Mouse (Mus musculus) adrenal gland, adult (tissue): ENCODE measurements around the gene Mark2.
"Not testable (repeated sequence)": the region's sequence is repeated elsewhere in the genome, so short reads cannot be mapped to it uniquely, and the experiment has no call there.

ENCODE experiments used
- DNase-seq, 2 experiments: peaks; one replicate each; pipeline ENCODE4 v3.0.0; 2022 to 2023; ENCODE audit warnings: low spot score in 1 of 2; ENCODE audit not compliant: inconsistent age in 2 of 2

The Mark2 gene

DNA sequence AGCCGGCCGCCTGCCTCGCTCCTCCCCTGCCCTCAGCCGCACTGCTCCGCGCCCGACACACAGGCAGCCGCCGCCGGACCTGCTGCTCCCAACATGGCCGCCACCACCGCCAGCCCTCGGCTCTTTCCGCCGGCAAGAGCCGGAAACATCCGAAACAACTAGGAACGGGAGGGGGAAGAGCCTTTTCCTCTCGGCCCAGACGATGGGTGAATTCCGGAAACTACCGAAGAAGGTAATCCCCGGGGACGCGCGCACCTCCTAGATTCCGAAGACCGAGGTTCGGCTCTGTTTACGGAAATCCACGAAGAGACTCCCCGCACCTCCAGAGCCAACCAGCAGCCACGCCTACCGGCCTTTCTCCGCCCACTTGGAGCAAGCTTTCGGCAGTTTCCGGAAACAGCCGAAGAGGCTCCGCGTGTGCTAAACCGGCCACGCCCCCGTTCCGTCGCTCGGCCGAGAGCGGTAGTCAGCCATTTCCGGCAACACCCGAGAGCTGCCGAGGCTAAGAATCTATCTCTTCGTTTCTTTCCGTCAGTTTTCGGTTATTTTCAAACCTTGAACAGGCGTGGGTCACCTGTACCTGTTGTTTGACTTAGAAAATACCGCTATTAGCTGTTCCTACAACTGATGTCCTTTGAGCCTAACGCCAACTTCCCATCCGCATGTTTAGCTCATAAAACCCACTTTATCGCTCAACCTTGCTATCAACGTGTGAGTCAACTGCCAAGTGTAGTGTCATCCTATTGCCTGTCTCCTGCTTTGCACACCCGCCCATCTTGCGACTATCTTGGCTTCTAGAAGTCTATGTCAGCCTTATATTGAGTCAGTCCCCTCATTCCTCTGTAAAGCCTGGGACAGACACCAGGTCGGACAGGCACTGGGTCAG is at the start of gene Mark2:
Mark2 (minus strand) TSS at position 349 of the 886 bp plus-strand sequence.
- DNase-seq: peak; percentile 99 to 100

DNA sequence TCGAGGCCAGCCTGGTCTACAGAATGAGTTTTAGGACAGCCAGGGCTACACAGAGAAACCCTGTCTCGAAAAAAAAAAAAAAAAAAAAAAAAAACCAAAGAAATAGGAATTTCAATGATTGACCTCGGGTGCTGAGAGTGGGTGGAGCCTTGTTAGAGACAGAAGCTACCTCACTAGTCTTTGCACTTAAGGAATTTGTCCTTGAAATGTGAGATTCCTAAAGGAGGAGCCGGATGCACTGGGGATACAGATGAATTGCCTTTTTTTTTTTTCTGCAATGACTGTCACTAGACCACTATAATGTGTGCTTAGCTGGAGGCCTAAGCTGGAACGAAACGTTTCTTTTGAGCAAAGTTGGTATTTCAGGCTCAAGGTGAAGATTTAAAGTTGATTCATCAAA is 46.8 kb upstream of the Mark2 start:
- DNase-seq: no peak

DNA sequence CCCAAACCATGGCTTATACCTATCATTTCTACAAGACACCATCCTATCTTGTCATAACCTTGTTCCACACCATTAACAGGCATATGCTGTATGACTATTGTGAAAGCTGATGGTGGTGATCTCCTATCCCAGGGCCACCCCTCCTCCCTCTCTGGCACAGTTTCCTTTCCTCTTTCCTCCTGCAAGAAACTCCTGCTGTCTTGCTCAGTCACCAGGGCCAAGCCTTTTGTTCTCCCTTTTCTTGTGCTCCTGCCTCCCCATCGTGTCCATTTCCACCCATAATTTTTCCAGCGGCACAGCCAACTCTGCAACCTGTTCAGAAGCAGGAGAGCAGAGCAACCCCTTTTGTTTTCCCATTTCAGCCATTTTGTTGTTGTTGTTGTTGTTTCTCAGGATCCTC is 44.4 kb upstream of the Mark2 start:
- no peak for DNase-seq

DNA sequence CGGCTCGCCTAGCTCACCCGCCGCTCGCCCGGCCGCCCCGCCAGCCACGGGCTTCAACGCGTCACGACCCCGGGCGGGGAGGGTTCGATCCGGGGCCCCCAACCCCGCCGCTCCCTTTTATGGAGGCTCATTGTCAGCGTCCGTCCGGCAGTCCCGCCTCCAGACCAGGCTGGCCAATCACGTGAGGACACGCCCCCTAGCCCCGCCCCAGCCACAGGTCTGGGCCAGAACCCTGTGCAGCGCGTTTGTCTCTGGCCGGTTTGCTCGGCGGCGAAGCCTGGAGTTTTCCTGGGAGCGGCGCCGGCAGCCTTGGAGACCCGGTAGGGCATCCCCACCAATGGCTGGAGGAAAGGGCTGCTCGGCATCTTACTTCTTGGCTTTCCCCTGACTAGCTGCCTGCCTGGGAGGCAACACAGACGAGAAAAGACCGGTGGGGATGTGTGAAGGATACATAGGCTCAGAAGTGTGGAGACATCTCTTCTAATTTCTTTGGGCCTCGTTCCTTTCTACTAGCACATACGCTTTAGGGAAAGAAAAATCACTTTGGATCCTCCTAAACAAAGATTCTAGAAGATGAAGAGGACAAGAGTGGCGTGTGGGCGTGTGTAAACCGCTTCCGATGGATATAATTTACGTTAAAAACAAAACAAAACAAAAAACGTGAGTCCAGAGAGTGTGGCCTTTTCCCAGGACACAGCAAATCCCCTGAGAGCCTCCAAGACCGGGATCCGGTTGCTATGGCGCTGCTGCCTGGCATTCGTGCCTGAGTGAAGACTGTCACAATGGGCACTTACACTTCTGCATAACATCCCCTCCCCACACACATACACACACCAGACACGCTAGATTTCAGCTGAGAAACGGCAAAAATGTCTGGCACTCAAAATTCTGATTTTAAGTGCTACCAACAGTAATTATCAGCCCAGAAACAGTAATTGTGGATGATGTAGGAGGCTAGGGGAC is 41.5 kb upstream of the Mark2 start, which contains the start of gene Spindoc:
Spindoc (minus strand) TSS at position 92 of the 963 bp plus-strand sequence.
- DNase-seq: peak; percentile 98 to 100

DNA sequence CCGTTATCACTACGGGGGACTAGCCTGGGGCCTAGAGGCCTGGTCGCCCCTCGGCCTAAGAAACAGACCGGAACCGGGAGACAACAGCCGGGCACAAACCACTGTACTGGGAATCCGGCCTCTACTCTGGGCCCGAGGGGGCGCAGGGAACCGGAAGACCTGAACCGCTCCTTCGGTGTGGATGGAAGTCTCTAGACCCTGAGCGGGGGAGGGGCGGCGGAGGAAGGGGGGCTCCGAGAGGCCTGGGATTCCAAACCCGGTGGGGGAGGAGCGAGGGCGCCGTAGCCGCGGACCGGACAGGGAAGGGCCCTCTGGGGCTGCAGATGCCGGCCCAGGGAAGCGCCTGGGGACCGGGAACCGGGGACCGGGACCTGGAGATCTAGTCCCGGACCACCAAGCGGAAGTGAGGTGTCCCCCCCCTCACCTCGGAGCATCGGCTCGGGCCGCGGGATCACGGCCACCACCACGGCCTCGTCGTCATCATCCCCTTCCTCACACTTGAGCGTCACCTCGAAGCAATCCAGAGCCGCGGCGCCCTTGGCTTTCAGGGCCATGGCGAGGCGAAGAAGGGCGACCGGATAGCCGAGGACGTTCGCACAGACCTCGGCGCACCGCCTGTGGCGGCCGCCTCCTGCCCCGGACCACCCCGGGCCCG is 40.7 kb upstream of the Mark2 start:
- DNase-seq: peak; percentile 69 to 87

DNA sequence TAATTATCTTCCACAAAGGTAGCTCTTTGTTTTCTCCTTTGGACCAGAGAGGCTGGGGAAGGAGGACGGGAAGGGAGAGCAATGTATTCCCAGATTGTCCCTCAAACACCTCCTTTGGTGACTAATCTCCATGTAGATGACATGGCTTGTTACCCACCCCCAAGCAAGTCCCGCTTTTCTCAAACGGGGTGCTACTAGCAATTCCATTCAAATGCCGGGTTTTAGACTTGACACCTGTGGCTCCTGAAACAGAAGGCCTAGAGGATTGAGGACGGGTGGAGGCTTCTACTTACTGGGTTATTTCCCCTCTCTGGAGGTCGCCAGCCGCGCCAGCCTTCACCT is 40.2 kb upstream of the Mark2 start:
- no peak for DNase-seq

DNA sequence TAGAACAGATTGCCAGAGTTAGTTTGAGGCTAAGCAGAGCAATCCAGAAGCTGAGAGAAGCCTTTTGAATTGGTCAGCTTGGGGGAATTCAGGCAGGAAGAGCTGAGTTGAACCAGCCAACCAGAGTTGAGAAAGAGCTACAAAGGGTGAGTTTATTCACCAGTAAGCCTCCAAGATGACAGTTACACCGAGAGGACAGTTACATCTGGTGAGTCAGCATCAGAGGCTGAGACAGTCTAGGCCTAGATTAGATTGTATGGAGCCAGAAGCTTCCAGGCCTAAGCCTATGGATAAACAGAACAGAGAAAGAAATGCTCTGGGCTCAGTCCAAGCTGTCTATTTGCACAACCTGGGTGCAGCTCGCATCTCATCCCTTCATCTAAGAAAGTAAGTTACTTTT is 36.0 kb upstream of the Mark2 start:
- DNase-seq: no peak

DNA sequence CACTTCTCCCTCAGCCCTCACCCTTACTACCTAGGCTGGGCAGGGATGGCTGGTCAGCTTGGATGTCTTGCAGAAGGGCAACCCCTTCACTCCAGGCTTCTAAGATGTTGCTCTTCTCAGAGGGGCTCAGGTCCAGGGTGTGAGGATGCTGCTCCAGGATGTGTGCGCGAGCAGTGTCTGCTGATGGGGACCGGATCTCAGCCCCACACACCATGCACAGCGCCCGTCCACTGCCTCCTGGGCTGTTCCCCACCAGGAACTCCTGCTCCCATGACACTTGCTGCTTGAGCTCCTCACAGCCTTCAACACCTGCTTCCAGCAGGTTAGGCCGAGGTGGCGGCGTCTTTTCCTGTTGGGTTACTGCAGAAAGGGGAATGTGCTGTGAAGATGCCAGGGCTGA is 32.8 kb upstream of the Mark2 start:
- no peak for DNase-seq

DNA sequence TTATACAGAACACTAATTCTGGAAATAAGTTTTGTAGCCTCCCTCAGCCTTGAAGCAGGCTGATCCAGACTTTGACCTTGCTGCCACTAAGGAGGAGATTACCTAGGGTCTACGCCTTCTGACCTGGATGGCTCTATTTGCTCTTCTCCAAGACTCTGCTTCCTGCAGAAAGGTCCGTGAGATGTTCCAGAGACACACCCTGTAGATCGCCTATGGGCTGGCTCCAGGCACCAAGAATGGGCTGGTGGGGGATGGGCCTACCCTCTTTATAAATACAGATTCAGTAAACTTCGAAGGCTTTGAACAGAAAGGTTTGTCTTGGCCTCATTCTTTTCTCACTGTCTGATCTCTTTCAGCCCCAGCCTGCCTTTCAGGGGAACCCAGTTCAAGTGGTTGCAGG is 27.8 kb upstream of the Mark2 start:
- not testable (repeated sequence) for DNase-seq

GRCm38 (mm10) chr19:7353636-7354035 is 12.0 kb upstream of the Mark2 start:
- no peak for DNase-seq

- no peak for DNase-seq
Measured at GRCm38 (mm10) chr19:7352809-7353495, 11.3 kb upstream of the Mark2 start.

DNA sequence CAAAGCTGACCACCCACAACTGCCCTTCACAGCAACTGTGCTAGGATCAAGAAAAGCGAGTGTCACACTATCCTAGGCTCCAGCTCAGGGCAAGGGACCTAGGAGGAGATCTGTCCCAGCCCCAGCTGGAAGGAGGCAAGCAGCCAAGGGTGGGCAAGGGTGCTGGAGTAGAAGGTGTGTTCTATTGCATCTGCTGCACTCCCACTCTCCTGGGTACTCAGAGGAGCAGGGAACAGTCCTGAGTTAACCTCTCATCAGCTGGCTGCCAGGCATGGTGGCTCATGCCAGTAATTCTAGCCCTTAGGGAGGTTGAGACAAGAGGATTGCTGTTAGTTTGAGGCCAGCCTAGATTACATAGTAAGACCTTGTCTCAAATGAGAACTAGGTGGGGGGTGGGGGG is 8.3 kb upstream of the Mark2 start:
- DNase-seq: peak in 1 of 2 experiments; percentile 47

DNA sequence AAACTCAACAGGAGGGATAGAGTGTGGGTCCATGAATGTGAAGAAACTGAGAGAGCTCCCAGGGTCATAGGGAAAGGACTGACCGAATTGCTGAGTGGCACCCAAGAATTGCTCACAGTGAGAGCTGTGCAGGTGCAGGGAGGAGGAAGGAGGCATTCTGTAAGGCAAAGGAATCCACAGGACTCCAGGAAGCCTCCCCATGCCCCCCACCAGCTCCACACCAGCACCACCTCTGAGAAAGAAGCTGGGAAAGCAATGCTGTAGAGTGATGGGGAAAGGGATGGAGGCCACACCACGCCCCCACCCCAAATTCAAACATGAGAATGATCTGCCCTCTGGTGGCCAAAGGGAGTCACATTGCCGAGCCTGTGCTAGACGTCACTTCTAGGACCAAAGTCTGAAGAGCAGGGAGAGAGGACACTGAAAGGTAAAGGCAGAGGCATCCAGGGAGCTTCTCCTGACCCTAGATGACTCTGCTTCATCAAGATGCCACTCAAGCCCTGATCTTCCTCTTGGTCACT is 3.6 kb upstream of the Mark2 start:
- peak in 1 of 2 experiments; percentile 79 for DNase-seq

- no peak for DNase-seq
Measured at GRCm38 (mm10) chr19:7342646-7343045, 986 bp upstream of the Mark2 start.

DNA sequence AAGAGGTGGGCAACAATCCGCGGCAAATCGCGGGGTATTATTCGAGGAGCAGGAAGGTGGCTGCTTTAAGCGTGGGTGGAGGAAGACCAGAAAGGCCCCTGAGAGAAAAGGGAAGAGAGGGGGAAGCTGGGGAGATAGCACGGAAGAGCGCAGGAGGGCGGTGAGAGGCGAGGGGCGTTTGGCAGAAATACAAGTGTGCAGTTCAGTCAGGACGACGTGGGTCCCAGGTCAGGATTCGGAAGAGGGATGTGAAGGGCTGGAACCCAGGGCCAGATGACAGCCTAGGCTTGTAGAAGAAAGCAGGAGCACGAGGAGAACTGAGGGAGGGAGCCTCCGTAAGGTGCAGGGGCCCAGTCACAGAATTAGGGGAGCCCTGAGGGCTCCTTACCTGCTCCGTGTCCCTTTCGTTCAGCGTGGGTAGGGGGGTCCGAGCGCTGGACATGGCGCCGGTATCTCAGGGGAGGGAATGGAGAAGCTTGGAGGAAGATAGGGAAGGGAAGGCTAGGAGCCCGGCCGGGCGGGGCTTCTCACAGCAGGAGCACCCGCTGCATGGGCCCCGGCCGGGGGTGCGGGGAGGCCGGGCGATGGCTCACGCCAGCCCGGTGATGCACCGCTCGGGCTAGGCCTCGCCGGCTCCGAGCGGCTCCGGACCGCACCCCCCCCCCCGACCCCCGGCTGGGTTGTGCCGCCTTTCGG is 732 bp downstream of the Mark2 start:
- DNase-seq: no peak

DNA sequence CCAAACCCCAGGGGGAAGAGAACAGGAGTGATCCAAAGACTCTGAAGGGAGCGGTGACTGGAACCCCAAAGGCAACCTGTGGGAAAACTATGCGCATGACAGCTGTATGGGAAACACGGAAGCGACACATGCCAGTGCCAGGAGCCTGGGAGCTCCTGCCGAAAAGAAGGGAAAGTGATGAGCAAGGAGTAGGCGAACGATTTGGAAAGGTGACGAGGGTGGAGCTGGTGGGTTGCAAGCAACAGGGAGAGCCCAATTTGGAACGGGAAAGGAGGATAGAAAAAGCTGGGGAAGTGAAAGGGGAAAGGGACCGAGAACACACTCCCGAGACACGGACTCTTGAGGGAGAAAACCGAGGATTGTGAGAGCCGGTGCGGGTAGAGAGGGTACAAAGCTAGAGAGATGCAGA is 1.3 kb downstream of the Mark2 start:
- DNase-seq: peak; percentile 43 to 76

- DNase-seq: peak in 1 of 2 experiments; percentile 58
Measured at GRCm38 (mm10) chr19:7339867-7340266, 1.8 kb downstream of the Mark2 start.

DNA sequence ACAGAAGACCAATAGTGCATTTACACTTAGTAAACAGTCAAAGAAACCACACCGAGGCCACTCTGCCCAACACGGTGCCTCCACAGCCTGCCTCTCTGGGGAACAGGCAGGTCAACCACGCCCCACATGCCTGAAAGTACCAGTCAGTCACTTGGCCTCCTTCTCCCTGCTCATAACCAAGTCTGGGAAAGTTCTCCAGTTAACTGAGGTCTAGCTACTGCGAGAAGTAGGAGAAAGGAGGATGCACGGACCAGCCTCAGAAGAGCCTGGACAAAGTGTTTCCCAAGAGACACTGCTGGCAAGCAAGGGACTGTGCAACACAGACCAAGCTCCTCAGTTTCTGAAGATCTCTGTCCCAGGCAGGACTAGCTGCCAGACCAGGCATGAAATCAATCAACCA is 2.6 kb downstream of the Mark2 start:
- peak; percentile 54 to 80 for DNase-seq

DNA sequence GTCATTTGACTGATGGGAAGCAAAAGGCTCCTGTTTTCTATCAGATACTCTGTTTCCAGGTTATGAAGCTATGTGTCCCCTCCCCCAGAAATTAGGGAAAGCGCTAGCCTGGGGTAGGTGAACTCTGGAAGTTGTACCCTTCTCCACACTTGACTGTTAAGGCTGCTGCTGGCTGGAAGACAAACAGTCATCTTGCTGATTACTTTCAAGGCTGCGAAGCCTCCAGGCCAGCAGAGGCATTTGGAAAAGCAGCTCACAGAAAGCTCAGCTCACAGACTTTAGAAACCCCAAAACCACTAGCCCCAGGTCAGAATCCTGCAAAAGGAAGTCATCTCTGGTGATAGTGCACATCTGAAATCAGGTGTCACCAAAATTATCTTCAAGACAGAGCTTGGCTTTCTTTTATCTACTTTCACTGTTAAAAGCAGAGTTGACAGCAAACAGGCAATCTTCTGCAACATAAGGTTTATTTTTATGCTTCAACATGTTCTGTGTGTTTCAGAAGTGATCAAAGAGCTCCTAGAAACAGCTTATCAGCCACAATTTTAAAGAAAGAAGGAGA is 3.8 kb downstream of the Mark2 start:
- DNase-seq: peak in 1 of 2 experiments; percentile 76
